Mouse (Mus musculus): ENCODE data around the gene Prima1. TPM values are rescaled to one million over a fixed set of nuclear protein-coding genes. Genes with fewer than 3 reads are reported as not detected.

The Prima1 gene
- polyA plus RNA-seq, 1 experiment from 2014 or later: 0.51 TPM

GRCm38 (mm10) chr12:103238924-103239460 is 3.0 kb downstream of the Prima1 start:
- no peaks in the 10 kb centered on the region for H3K4me1 ChIP-seq (replicated peaks; ENCODE audit: control insufficient read depth, insufficient read depth, low read length)
- H3K27ac ChIP-seq (ENCODE audit: low read depth, low read length): no peak overlapping the region
- ATAC-seq: no peak
- WGBS: 42% methylated on average over 7 of the region's 7 CpGs
- peaks cover 41% of the 10 kb centered on the region; the same call in 1 of the 2 replicates for H3K27me3 ChIP-seq (replicated peaks; ENCODE audit: control insufficient read depth, insufficient read depth, low read length)
- no peak overlapping the region for H3K9ac ChIP-seq (ENCODE audit: low read depth, low read length)
- H3K9me3 ChIP-seq (ENCODE audit: control insufficient read depth): no peaks in the 10 kb centered on the region
- H3K4me2 ChIP-seq (replicated peaks; ENCODE audit: low read depth): no peak overlapping the region
- H3K4me3 ChIP-seq (ENCODE audit: low read depth, low read length): no peak overlapping the region
- H3K36me3 ChIP-seq (ENCODE audit: control insufficient read depth, insufficient read depth): no peaks in the 10 kb centered on the region
- TF ChIP-seq CTCF (IDR thresholded peaks at IDR 0.05; ENCODE audit: low read depth): no peak

GRCm38 (mm10) chr12:103235856-103236255 is 6.1 kb downstream of the Prima1 start:
- ATAC-seq: no peak
- no peak for TF ChIP-seq CTCF (IDR thresholded peaks at IDR 0.05; ENCODE audit: low read depth)
- H3K27me3 ChIP-seq (replicated peaks; ENCODE audit: control insufficient read depth, insufficient read depth, low read length): peaks cover 10% of the 10 kb centered on the region; the same call in 1 of the 2 replicates

DNA sequence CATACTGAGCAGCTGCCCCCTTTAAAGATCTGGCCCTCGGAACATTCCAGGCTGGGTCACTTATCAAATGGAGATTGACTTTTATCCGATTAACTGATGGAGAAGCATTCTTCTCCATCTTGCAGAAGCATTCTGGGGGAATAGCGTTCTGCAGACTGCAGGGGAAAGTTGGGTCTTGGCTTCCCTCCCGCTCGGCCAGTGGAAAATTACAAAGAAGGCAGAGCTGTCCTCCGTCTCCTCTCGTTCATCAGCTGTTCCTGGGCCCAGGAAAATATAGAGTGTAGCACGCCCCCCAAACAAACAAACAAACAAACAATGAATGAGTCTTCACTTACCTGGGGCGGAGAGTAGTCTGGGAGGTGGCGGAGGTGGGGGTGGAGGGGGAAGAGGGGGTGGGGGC is 6.7 kb downstream of the Prima1 start:
- no peak overlapping the region for H3K4me3 ChIP-seq (ENCODE audit: low read depth, low read length)
- H3K9me3 ChIP-seq (ENCODE audit: control insufficient read depth): no peaks in the 10 kb centered on the region
- 0 out of 2 replicates have a peak, but pooled peaks cover 4% of the 10 kb centered on the region for H3K27me3 ChIP-seq (replicated peaks; ENCODE audit: control insufficient read depth, insufficient read depth, low read length)
- H3K9ac ChIP-seq (ENCODE audit: low read depth, low read length): no peak overlapping the region
- no peak overlapping the region for H3K4me2 ChIP-seq (replicated peaks; ENCODE audit: low read depth)
- H3K36me3 ChIP-seq (ENCODE audit: control insufficient read depth, insufficient read depth): no peaks in the 10 kb centered on the region
- ATAC-seq: no peak
- no peak overlapping the region for H3K27ac ChIP-seq (ENCODE audit: low read depth, low read length)
- no peak for TF ChIP-seq CTCF (IDR thresholded peaks at IDR 0.05; ENCODE audit: low read depth)
- no peaks in the 10 kb centered on the region for H3K4me1 ChIP-seq (replicated peaks; ENCODE audit: control insufficient read depth, insufficient read depth, low read length)
- 76% methylated on average over 10 of the region's 10 CpGs for WGBS

More at GRCm38 (mm10) chr12:103235856-103236255, 6.1 kb downstream of the Prima1 start:
- no peak overlapping the region for H3K27ac ChIP-seq (ENCODE audit: low read depth, low read length)
- H3K4me1 ChIP-seq (replicated peaks; ENCODE audit: control insufficient read depth, insufficient read depth, low read length): no peaks in the 10 kb centered on the region
- H3K9me3 ChIP-seq (ENCODE audit: control insufficient read depth): no peaks in the 10 kb centered on the region
- no peak overlapping the region for H3K4me3 ChIP-seq (ENCODE audit: low read depth, low read length)
- 73% methylated on average over 2 of the region's 2 CpGs for WGBS
- H3K9ac ChIP-seq (ENCODE audit: low read depth, low read length): no peak overlapping the region
- H3K4me2 ChIP-seq (replicated peaks; ENCODE audit: low read depth): no peak overlapping the region
- no peaks in the 10 kb centered on the region for H3K36me3 ChIP-seq (ENCODE audit: control insufficient read depth, insufficient read depth)

DNA sequence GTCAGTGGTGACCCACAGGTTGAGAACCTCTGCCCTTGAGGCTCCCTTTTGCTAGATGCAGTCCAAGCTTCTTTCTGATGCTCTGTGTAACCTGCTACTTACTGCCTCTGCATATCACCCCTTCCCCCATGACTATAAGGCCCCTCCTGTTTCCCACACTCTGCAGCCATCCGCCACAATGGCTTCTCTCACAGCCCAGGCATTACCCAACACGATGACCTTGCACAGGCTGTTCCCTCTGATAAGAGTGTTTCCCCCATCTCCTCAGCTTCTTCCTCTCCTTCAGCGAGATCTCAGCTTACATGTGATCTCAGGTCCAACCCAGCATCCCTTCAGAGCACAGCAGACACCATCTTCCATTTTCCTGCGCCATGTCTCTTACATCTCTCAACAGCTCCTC is 12.9 kb downstream of the Prima1 start:
- H3K27me3 ChIP-seq (replicated peaks; ENCODE audit: control insufficient read depth, insufficient read depth, low read length): no peaks in the 10 kb centered on the region
- no peak overlapping the region for H3K4me2 ChIP-seq (replicated peaks; ENCODE audit: low read depth)
- no peak overlapping the region for H3K4me3 ChIP-seq (ENCODE audit: low read depth, low read length)
- no peak overlapping the region for H3K27ac ChIP-seq (ENCODE audit: low read depth, low read length)
- WGBS: 70% methylated on average over 4 of the region's 4 CpGs
- TF ChIP-seq CTCF (IDR thresholded peaks at IDR 0.05; ENCODE audit: low read depth): no peak
- H3K36me3 ChIP-seq (ENCODE audit: control insufficient read depth, insufficient read depth): no peaks in the 10 kb centered on the region
- no peak overlapping the region for H3K9ac ChIP-seq (ENCODE audit: low read depth, low read length)
- no peaks in the 10 kb centered on the region for H3K9me3 ChIP-seq (ENCODE audit: control insufficient read depth)
- H3K4me1 ChIP-seq (replicated peaks; ENCODE audit: control insufficient read depth, insufficient read depth, low read length): no peaks in the 10 kb centered on the region
- no peak for ATAC-seq

DNA sequence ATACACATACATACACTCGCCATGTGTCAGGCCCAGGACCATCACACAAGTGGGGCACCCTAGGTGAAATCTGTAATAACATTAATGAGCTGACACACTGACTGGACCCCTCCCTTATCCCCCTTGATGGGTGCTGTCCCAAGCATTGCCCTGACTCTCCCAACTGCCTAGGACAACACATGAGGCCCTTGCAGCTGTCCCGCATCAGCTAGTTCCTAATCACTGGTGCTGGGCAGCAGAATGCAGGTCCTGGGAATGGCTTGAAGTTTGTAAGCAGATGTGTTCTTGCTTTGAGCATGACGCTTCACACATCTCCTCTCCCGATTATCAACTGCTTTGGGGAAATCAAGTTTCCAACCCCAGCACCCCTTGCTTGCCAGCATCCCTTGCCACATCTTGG is 15.8 kb downstream of the Prima1 start:
- 75% methylated on average over 4 of the region's 4 CpGs for WGBS
- Histone ChIP-seq H3K4me3 (ENCODE audit: low read depth, low read length) (no peak overlapping the region), H3K4me1 (replicated peaks; ENCODE audit: control insufficient read depth, insufficient read depth, low read length) (no peaks in the 10 kb centered on the region), H3K4me2 (replicated peaks; ENCODE audit: low read depth) (no peak overlapping the region), H3K27ac (ENCODE audit: low read depth, low read length) (no peak overlapping the region), H3K36me3 (ENCODE audit: control insufficient read depth, insufficient read depth) (no peaks in the 10 kb centered on the region), H3K27me3 (replicated peaks; ENCODE audit: control insufficient read depth, insufficient read depth, low read length) (no peaks in the 10 kb centered on the region), H3K9ac (ENCODE audit: low read depth, low read length) (no peak overlapping the region), H3K9me3 (ENCODE audit: control insufficient read depth) (no peaks in the 10 kb centered on the region)
- ATAC-seq: no peak
- no peak for TF ChIP-seq CTCF (IDR thresholded peaks at IDR 0.05; ENCODE audit: low read depth)

GRCm38 (mm10) chr12:103223671-103224070 is 18.3 kb downstream of the Prima1 start:
- no peak overlapping the region for H3K4me3 ChIP-seq (ENCODE audit: low read depth, low read length)
- no peak overlapping the region for H3K27ac ChIP-seq (ENCODE audit: low read depth, low read length)
- no peak for TF ChIP-seq CTCF (IDR thresholded peaks at IDR 0.05; ENCODE audit: low read depth)
- H3K4me2 ChIP-seq (replicated peaks; ENCODE audit: low read depth): no peak overlapping the region
- H3K9ac ChIP-seq (ENCODE audit: low read depth, low read length): no peak overlapping the region
- H3K27me3 ChIP-seq (replicated peaks; ENCODE audit: control insufficient read depth, insufficient read depth, low read length): no peaks in the 10 kb centered on the region
- no peak for ATAC-seq
- H3K9me3 ChIP-seq (ENCODE audit: control insufficient read depth): no peaks in the 10 kb centered on the region
- no peaks in the 10 kb centered on the region for H3K36me3 ChIP-seq (ENCODE audit: control insufficient read depth, insufficient read depth)
- WGBS: 86% methylated on average over 9 of the region's 9 CpGs
- no peaks in the 10 kb centered on the region for H3K4me1 ChIP-seq (replicated peaks; ENCODE audit: control insufficient read depth, insufficient read depth, low read length)
